Mouse (Mus musculus) heart, postnatal 0 days (tissue): Measurements from ENCODE around the gene Itprip.

Source experiments
- CTCF ChIP-seq: IDR thresholded peaks from 2 replicates; pipeline ENCODE4 v1.5.1; 2016; ENCODE audit warnings: antibody characterized with exemption, control low read depth, low read depth
- EP300 ChIP-seq: IDR thresholded peaks from 2 replicates; pipeline ENCODE4 v1.6.1; 2016; ENCODE audit warnings: antibody characterized with exemption, low read depth

- no peak for TF ChIP-seq CTCF
- no peak for TF ChIP-seq EP300
Measured at GRCm38 (mm10) chr19:47927032-47927431, 7.9 kb upstream of the Itprip start.
